Mouse (Mus musculus) liver, embryonic 14.5 days (tissue): ENCODE measurements around the gene Gpatch8.
A peak's percentile ranks its signal among the peaks of the same experiment; 100 is the strongest.

Source experiments
- CTCF ChIP-seq: IDR thresholded peaks from 2 replicates; pipeline ENCODE4 v1.5.1; 2016; ENCODE audit warnings: antibody characterized with exemption, low read depth, control low read depth
- EP300 ChIP-seq: IDR thresholded peaks from 2 replicates; pipeline ENCODE4 v1.6.1; 2016; ENCODE audit warnings: antibody characterized with exemption, low read depth

GRCm38 (mm10) chr11:102599912-102600311, 43.7 kb upstream of the Gpatch8 start:
- peak; percentile 34 for TF ChIP-seq CTCF
- no peak for TF ChIP-seq EP300
